Mouse (Mus musculus) T-cell, adult 66 days (primary cell): ENCODE measurements around the gene F3. TPM values are rescaled to one million over a fixed set of nuclear protein-coding genes. Genes with fewer than 3 reads are reported as not detected.

Experiments used
- total RNA-seq, 2 experiments: library from RNA; stranded (reverse); gene quantifications; 3 replicates in 1 of 2; 4 replicates in 1 of 2; pipeline ENCODE4 v1.2.4; 2023

F3 gene
- total RNA-seq = not detected

DNA sequence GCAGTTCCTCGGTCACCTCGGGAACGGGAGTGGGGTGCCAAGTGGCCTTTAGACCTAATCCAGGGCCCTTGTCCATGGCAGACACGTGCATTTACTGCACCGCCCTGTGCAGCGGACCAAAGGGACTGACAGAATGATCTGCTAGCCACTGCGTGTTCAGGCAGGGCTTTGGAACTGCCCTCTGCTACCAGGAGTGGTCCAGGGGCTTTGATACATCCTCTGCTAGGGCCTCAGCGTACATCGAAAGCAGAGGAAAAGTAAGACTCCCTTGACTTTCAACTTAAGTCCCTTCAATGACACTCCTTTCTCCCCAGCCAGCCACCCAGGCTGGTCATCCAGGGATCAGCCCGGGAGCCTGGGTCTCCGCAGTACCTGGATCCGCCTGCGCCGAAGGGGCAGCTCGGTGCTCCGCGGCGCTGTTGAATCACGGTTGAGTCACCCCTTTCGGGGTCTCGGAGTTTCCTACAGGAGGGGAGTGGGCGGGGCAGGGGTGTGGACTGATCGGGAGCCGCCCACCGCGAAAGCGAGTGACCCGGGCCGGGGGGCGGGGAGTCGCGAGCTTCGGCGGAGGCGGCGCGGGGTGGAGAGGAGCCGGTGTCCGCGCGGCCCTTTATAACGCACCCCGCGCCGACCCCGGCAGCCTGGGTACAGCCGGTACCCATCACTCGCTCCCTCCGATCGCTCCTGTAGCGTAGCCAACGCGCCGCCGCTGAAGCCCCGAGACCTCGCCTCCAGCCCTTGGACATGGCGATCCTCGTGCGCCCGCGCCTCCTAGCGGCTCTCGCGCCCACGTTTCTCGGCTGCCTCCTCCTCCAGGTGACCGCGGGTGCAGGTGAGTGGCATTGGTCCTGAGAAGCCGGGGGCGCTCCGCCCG lies at the start of gene F3:
Gene F3 (plus strand): TSS at position 567 of the 874 bp plus-strand sequence.

Other genes with a start within 250 kb of the F3 start
- not detected for gene Slc44a3, start 191.1 kb upstream of the F3 start, total RNA-seq
- gene 4930432M17Rik, start 52.8 kb upstream of the F3 start, total RNA-seq = not detected
- gene Abcd3, start 91.8 kb downstream of the F3 start, total RNA-seq = 10 to 100 TPM; 15.1 to 15.4 TPM
- gene Arhgap29, start 229.0 kb downstream of the F3 start, total RNA-seq = 10 to 100 TPM in 1 of 2 experiments, 1 to 10 TPM in 1; 7.3 to 10.8 TPM